Mouse (Mus musculus): Measurements from ENCODE around the gene Samd10.

GRCm38 (mm10) chr2:181577126-181577525, 21.9 kb downstream of the Samd10 start:
- TF ChIP-seq POLR2A (IDR thresholded peaks at IDR 0.05; ENCODE audit: control insufficient read depth, low read depth, low read length), result no peak
- no peak for TF ChIP-seq CTCF (IDR thresholded peaks at IDR 0.05; ENCODE audit: control insufficient read depth, insufficient read depth, insufficient replicate concordance, low read depth, low read length)

Measured in testis, adult 2 months (tissue).